Mouse (Mus musculus): ENCODE results near the gene Klc2.
"Not testable (repeated sequence)": the region's sequence is repeated elsewhere in the genome, so short reads cannot be mapped to it uniquely, and the experiment has no call there.

Gene Klc2

DNA sequence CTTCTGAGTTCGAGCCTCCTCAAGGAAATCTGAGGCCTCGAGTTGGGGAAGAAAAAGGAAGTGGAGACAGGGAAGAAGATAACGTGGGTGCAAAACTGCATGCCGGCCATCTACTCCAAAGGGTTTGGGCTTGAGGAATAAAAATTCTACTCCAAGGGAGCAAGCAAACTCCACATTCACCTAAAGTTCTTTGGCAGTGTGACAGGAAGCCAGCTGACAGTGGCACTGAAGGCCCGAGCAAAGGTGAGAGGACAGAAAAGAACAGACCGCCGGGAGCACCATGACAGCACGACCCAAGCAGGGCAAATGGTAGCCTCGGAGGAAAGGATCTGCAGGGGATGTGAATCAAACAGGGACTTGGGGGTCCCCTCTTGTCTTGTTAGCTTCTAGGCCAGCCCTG is 12.3 kb downstream of the Klc2 start:
- peak in 1 of 2 experiments; percentile 59 for DNase-seq (ENCODE audit: low spot score in 2 of 2)

DNA sequence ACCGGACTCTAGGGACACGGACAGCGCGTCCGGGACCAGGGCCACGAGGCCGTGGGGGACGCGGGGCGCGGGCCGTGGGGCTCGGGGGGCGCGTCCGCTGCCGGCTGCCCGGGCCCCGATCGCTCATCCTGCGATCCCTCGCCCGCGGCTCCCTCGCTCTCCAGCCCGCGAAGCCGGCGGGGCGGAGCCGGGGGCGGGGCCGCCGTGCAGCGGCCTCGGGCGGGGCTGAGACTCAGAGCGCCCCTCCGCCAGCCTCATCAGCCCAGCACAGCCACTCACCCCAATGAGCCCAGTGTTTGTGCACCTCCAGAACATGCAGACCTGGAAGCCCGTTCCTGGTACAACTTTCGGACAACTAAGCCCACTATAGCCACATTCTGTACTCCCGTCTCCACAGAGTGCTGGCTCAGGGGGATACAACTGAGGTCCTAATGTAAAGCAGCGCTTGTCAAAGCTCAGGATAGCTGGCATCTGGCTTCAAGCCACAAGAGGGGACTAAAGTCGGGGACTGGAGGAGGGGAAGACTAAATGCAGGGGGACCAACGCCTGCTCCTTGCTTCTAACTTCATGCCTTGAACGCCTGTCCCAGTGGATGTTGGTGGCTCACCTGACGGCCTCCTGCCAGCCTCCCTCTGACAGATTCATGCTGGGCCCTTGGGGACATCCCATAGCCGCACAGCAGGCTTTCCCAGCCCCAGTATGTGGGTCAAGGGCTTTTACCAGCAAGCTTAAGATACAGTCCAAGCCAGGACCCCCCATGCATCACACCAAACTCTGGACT is 19.8 kb downstream of the Klc2 start, which contains the start of gene Cnih2:
Cnih2 (minus strand) TSS at position 159 of the 781 bp plus-strand sequence.
- peak; percentile 82 to 86 for DNase-seq (ENCODE audit: low spot score in 2 of 2)

DNA sequence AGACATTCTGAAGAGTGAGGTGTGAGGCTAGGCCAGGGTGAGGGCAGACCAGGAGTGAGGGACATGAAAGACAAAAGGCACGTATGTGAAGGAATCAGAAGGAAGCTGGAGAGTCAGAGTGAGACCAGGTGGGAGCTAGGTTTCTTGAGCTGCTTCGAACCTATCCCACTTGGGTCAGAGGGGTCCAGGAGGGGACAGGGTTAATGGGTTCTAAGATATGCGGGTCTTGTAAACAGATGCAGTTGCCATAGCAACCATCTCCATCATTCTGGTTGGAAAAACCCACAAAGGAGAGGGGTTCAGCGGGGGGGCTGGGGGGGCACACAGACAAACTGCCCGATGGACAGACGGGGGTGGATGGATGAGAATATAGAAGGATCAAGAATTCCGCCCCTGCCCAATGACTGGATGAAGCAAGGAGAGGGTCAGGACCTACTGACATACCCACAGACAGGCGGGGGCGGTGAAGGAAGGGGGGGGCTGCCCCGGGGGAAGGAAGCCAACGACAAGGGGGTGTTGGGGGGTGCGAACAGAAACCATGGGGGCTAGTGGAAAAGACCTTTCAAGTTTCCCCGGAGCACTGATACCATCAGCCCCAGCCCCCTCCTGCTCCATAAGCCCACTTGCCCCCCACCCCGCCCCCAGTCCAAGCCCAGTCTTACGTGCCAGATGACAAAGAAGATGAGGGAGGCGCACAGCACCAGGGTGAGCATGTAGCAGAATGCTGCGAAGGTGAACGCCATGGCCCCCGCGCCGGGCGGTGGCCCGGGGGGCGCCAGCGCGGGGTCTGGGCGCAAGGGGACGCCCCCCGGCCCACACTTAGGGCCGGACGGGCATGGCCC is 20.6 kb downstream of the Klc2 start:
- peak in 1 of 2 experiments; percentile 60 for DNase-seq (ENCODE audit: low spot score in 2 of 2)

DNA sequence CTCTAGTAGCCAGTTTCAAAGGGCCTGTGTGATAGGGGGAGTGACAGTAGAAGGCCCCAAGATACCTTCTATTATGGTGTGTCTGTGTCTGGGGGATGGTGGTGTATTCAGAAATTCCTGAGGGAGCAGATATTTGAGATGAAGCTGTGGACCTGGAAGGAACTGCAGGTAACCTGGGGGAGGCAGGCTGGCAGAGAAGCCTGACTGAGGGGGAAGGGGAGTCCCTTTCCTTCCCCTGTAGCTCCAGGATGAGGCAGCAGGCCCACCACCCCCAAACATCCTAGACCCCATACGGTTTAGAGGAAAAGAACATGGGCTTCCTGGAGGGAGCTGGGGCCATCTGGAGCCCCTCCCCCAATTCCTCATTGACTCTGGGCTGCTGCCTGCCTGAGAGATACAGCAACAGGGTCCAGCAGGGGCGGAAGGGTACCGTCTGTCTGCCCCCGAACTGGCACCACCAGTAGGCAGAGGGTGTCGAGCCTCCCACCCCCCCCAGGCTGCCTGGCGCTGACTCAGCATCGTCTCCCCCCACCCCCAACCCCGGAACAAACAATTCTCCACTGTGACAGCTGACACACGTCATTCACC is 22.4 kb downstream of the Klc2 start:
- peak; percentile 61 to 72 for DNase-seq (ENCODE audit: low spot score in 2 of 2)

DNA sequence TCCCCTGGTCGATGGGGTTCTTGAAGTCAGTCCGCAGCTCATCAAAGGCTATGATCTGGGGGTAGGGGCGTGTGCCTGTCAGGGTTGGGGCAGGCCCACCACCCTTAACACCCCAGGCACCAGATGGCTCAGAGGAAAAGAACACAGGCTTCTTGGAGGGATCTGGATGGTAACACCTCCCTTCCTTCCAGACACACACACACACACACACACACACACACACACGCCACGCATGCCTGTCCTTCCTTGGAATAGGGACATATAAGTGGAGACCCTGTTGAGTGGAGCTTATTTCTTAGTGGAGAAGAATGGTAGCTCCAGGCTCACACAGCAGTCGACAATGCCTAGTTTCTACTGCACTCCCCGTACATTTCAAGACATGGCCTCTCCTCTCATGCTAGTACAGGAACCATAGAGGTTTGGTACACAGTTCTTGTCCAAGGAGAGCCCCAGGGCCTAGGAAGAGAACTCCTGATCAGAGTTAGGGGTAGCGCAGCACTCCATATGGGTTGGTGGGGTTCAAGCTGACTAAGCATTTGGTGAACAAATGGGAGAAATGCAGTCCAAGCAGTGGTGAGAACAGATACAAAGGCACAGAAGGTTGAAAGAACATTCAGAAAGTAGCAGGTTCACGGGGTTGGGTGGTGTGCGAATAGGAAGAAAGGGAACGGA is 23.5 kb downstream of the Klc2 start:
- DNase-seq (ENCODE audit: low spot score in 2 of 2) = peak; percentile 47 to 63

DNA sequence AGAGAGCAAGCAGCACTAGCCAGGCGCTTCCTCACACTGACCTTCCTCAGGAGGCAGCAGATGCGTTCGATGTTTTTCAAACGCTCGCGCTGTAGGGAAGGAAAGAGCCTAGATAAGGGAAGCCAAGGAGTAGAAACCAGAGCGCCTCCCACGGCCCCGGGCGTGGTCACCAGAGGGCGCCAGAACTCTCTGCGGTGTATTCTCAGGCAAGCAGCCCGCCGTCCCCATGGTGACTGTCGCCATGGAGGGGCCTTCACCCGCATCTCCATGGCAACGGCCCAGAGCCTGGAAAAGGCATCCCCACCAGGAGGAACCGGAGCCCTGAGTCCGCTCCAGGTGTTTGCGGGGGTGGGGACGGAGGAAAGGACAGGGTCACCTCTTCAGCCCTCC is 24.1 kb downstream of the Klc2 start:
- DNase-seq (ENCODE audit: low spot score in 2 of 2) = peak; percentile 98 to 99

DNA sequence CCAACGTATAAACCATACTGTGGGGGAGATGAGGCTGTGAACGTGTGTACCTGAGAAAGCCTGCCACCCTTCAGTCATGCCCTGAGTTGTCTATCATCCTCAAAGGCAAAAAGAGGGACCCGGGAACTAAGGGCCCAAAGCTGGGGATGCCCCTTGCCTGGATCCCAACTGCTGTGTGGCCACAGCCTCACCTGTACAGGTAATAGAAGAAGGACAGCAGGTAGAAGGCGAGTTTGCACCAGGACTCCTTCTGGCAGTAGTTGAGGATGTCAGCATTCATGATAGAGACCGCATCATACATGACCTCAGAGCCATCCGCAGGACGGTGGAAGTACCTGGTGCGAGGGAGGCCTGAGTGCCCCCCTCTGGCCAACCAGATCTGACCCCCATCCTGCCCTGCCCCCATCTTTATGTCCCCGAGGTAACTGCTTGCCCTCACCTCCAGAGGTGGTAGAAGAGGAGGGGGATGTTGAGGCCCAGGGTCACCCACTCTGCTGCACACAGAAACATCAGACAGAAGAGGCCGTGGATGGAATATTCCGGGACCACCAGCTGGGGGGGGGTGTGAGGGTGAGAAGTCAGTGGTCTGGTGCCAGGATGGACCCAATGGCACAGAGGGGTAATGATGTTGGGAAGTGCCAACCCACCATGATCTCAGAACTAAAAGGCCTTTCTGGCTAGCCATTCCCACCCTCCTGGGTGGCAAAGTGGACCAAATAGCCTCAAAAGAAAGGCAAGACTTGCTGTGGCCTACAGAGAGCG is 24.7 kb downstream of the Klc2 start:
- no peak for DNase-seq (ENCODE audit: low spot score in 2 of 2)

DNA sequence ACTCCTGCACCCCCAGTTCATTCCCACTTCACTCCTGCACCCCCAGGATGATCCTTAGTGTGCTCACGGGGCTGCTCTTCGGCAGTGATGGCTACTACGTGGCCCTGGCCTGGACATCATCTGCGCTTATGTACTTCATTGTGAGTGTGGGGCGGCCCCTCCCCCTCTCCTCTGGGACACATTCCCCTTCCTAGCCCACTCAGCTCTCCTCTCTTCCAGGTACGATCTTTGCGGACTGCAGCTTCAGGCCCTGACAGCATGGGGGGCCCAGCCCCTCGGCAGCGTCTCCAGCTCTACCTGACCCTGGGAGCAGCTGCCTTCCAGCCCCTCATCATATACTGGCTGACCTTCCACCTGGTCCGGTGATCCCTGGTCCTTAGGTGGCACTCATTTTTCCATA is 26.3 kb downstream of the Klc2 start:
- DNase-seq (ENCODE audit: low spot score in 2 of 2) = peak in 1 of 2 experiments; percentile 53

DNA sequence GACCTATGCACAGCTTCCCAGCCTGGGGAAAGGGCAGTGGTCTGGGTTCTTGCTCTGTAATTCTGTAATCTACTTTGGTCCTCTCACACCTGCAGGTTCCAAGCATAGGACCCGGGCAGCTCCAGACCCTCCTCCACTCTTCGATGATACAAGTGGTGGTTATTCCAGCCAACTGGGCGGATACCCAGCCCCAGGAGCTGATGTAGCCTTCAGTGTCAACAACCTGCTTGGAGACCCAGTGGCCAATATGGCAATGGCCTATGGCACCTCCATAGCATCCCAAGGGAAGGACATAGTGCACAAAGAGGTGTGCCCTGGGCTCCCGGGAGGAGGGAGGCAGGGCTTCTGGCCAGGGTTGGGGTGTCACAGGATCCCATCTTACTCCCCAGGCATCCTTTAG is 29.0 kb downstream of the Klc2 start:
- peak in 1 of 2 experiments; percentile 44 for DNase-seq (ENCODE audit: low spot score in 2 of 2)

DNA sequence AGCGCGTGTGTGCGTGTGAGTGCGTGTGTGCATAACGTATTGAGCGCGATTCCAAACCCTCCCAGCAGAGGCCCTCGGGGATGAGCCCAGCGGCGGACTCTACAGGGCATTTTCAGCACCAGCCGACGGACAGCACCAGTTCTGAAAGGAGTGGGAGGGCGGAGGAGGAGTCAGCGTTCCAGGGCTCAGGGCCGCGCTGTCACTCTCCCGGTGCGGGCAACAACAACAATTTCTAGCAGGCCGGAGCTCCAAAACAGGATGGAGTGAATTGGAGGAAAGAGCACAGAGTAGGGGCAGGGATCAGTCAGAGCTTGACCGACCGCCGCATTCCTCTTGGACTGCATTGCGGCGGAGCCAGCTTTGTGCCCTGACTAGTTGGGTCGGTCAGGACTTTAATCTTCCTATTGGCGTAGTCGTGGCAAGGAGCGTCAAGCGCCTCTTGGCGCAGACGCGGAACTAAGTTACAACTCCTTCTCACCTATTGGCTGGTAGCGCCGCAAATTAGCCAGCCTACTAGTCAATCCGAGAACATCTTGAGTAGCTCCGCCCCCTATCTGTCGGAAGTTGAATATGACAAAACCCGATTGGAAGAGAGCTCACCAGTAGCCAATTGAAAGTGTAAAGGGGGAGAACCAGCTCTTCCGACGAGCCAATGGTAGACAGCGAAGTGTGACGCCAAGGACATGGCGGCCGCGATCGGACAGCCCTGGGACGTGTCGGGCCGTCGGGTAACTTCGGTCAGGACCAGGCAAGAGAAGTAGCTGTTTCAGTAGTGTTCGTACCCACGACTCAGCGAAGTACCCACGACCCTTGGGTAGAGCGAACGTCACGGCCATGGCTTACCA is 30.3 kb downstream of the Klc2 start, which contains the start of gene Yif1a:
Yif1a (plus strand) TSS at position 655 of the 845 bp plus-strand sequence.
- DNase-seq (ENCODE audit: low spot score in 2 of 2) = peak; percentile 97 to 99

DNA sequence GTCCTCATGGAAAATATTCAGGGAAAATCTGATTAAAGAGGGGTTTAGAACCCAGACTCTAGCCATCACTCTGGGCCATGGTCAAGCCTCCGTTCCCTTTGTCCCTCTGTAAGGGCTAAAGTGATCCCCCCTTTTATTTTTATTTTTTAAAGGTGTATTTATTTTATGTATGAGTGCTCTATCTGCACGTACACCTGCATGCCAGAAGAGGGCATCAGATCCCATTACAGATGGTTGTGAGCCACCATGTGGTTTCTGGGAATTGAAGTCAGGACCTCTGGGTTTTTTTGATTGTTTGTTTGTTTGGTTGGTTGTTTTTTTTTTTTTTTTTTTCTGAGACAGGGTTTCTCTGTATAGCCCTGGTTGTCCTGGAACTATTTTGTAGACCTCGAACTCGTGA is 31.8 kb downstream of the Klc2 start:
- DNase-seq (ENCODE audit: low spot score in 2 of 2) = not testable (repeated sequence)

DNA sequence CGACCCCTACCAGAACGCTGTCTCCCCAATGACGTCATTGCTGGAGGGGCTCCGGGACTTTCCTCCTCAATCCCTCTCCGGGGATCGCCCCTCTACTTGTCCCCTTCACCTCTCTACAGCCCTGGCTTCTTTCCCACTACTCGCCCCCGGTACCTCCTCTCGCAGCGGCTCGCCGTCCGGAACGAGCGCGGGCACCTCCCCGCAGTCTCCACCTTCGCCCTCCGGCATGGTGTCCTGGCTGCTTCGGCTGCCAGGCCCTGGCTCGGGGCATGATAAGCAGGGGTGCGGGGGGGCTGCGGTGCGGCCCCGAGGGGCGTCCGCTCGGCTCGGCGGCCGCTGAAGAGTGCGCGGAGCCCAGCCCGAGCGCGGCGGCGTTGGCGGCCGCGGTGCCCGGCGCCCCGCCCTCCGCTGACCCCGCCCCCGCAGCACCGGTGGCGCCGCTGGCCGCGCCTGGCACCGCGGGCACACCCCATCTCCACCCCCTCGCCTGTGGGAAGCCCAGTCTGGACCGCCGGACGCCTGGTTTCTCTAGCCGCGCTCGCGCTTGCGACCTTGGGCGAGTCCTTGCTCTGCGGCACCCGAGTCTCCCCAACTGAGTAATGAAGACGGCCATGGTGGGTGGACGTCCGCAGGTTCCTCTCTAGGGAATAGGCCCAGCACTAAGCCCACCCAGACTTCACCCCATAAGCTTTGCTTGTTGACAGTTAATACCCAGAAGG is 33.1 kb downstream of the Klc2 start, which contains the start of gene Tmem151a:
Tmem151a (minus strand) TSS at position 387 of the 719 bp plus-strand sequence.
- DNase-seq (ENCODE audit: low spot score in 2 of 2) = peak; percentile 62 to 65

DNA sequence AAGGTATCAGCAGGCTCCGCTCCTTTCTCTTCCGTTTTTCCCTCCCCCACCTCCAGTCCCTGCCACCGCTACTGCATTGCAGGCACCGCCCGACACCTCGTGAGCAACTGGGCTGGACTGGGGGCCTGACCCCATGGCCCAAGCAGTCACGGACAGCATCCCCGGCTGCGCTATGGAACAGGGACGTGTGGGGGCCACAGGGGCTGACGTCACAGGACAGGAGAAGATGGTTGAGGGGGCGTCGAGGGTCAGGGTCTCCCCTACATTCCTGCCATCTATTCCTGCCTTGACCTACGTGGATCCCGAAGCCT is 33.6 kb downstream of the Klc2 start:
- peak in 1 of 2 experiments; percentile 67 for DNase-seq (ENCODE audit: low spot score in 2 of 2)

DNA sequence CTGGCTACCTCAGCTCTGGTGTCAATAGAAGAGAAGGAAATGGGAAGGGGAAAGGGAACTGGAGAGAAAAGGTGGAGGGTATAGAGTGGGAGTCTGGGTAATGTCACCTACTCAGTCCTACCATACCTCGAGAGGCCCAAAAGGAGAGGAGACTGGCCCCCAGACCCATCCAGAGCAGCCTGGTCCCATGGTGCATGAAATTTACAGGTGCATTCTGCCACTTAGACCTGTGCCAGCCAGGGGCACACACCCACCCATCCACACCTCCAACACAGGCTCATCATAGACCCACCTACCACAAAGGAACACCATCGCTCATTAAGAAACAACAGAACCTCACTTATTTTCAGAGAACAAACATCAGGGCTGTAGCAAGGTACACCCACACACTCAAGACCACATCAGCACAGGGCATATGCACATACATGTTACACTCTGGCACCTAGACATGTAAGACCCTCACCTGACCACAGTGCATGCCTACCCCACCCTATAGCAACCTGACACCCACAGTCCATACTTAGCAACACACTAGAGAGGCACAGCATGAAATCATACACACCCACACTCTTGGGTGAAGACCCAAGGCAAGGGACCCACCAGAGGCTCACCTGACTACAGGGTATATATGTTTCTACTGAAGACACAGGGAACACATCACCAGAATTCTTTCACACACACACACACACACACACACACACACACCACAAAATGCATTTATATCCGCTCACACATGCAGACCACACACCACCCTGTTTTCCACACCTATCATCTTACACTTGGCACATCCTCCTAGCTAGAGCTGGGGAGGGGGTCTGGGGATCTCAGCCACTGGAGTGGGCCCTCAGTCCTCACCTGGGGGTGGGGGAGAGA is 34.2 kb downstream of the Klc2 start:
- DNase-seq (ENCODE audit: low spot score in 2 of 2) = peak; percentile 54 to 64

DNA sequence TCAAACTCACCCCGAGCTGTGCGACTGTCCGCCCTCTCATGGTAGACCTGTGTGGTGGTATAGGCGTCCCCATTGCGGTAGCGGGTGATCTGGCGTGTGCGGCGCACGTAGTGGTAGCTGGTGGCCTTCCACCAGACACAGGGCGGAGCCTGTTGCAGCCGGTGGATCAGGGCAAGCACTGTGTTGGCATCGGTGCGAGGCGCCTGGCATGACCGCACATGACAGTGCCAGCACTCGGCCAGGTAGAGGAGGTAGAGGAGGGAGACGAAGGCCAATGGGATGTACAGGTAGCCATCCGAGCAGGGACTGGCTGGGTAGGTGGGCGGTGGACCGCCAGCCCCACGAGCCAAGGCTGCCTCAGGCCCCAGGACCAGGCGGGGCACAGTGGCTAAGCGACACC is 35.8 kb downstream of the Klc2 start:
- DNase-seq (ENCODE audit: low spot score in 2 of 2) = no peak

DNA sequence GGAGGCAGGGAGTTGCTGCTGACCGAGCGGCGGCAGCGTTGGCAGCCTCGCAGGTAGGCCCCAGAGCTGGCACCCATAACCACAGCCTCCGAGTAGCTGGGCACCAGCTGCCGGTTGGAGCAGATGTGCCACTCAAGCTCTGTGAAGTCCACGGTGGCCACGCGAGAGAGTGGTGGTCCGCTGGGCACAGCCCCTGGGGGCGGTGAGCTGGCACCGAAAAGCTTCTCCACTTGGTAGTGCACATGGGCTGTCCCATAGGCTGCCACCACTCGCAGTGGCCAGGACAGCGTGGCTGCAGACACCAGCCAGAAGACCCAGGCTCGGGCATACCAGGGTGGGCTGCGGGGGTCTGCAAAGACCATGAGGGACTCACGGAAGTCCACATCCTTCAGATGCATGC is 36.4 kb downstream of the Klc2 start:
- DNase-seq (ENCODE audit: low spot score in 2 of 2) = no peak

DNA sequence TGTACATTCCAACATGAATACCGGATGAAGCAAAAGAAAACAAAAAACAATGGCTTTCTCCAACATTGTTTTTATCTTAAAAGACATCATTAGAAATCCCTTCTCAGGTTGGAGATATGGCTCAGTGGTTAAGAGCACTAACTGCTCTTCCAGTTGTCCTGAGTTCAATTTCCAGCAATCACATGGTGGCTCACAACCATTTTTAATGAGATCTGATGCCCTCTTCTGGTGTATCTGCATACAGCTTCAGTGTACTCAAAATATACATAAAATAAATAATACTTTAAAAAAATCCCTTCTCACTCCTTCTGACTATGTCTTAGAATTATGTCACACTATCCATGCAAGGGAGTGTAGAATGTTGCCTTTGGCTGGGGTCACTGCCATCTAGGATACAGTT is 39.1 kb downstream of the Klc2 start:
- DNase-seq (ENCODE audit: low spot score in 2 of 2) = no peak

DNA sequence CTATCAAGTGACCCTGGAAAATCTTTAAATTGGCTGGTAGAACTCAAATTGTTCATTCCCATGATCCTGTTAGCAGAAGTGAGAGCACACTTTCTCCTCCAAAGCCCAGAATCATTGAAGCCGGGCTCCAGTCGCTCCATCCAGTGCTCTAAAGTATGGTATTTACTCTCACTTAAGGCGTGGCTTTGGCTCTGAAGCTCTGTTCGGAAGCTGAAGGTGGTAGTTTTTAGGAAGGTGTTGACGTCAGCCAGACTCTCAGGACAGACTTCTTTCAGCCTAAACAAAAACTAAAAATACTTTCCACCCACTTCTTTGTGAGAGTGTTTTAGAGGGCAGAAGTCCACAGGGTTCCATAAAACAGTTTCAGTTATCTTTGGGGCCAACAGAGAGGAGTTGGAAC is 44.8 kb downstream of the Klc2 start:
- DNase-seq (ENCODE audit: low spot score in 2 of 2) = no peak

Data from right cerebral cortex, postnatal 10 days (tissue).